Mouse (Mus musculus): ENCODE results near the gene 6430548M08Rik.

DNA sequence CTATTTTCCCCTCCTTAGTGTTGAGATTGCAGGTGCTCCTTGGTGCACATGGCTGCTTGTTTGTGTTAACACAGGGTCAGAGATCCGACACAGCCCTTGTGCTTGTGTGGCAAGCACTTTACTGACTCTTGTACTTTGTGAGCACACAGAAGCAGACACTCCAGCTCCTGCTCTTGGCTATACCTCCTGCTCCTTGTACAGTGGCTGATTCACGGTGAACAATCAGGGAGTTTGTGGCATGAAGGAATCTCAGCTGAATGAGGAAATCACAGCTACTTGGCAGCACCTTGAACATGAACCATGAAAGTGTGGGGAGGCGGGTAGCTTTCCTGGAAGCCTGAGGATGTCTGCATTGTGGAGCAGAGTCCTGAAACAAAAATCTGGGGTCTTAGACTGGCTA, 26.8 kb downstream of the 6430548M08Rik start:
- no peak for TF ChIP-seq CTCF (IDR thresholded peaks at IDR 0.05; ENCODE audit: low read depth)
- no peak for TF ChIP-seq EP300 (optimal IDR thresholded peaks at IDR 0.05)
